Mouse (Mus musculus) E14TG2a.4 (cell line): Measurements from ENCODE around the gene Cd300lb.

Experiments used
- CTCF ChIP-seq: conservative IDR thresholded peaks from 2 replicates; pipeline ENCODE4 v1.5.1; 2014; ENCODE audit warnings: low read length
- POU5F1 ChIP-seq: IDR thresholded peaks from 2 replicates; pipeline ENCODE4 v1.6.1; 2014; ENCODE audit warnings: low read length, borderline replicate concordance

GRCm38 (mm10) chr11:114912847-114913246, 21.3 kb downstream of the Cd300lb start:
- TF ChIP-seq CTCF: peak; percentile 72
- TF ChIP-seq POU5F1: no peak
